Mouse (Mus musculus) forebrain, embryonic 15.5 days (tissue): ENCODE measurements around the gene Srsf2. TPM values are rescaled to one million over a fixed set of nuclear protein-coding genes. Genes with fewer than 3 reads are reported as not detected.
"Not testable (repeated sequence)": the region's sequence is repeated elsewhere in the genome, so short reads cannot be mapped to it uniquely, and the experiment has no call there.

Source experiments
- ATAC-seq: fragments of 200-750 bp; cut with Nextera tagmentation; replicated peaks from 2 replicates; pipeline ENCODE4 v1.8.0; 2017; ENCODE audit warnings: mild to moderate bottlenecking, moderate TSS enrichment, moderate library complexity
- H3K27ac ChIP-seq: fragments of 300-500 bp; sonication (generic); replicated peaks from 2 replicates; pipeline ENCODE4 v1.5.1; 2015; ENCODE audit warnings: mild to moderate bottlenecking, inconsistent platforms
- H3K27me3 ChIP-seq: fragments of 300-500 bp; sonication (generic); 2 replicates; pipeline ENCODE4 v1.6.1; 2015; ENCODE audit warnings: inconsistent platforms
- H3K36me3 ChIP-seq: fragments of 300-500 bp; sonication (generic); 2 replicates; pipeline ENCODE4 v1.6.1; 2015; ENCODE audit warnings: mild to moderate bottlenecking, inconsistent platforms
- H3K4me1 ChIP-seq: fragments of 300-500 bp; sonication (generic); 2 replicates; pipeline ENCODE4 v1.6.1; 2015; ENCODE audit warnings: inconsistent platforms
- H3K4me2 ChIP-seq: fragments of 300-500 bp; sonication (generic); replicated peaks from 2 replicates; pipeline ENCODE4 v1.6.1; 2015; ENCODE audit warnings: mild to moderate bottlenecking, inconsistent platforms
- H3K4me3 ChIP-seq: fragments of 300-500 bp; sonication (generic); 2 replicates; pipeline ENCODE4 v1.5.1; 2015; ENCODE audit warnings: mild to moderate bottlenecking, inconsistent platforms
- H3K9ac ChIP-seq: fragments of 300-500 bp; sonication (generic); replicated peaks from 2 replicates; pipeline ENCODE4 v1.6.1; 2015; ENCODE audit warnings: mild to moderate bottlenecking, inconsistent platforms
- H3K9me3 ChIP-seq: fragments of 300-500 bp; sonication (generic); 2 replicates; pipeline ENCODE4 v1.6.1; 2016; ENCODE audit warnings: inconsistent platforms
- WGBS: fragments of 180-500 bp; shearing (Covaris S2); methylation state at CpG from one replicate; pipeline ENCODE4 v1.1.7; 2015; ENCODE audit warnings: mixed read lengths; 5-methylcytosine and 5-hydroxymethylcytosine counted together
- polyA plus RNA-seq: library from polyadenylated mRNA; unstranded; fragments of >200 nt; fragmentation: Nextera tagmentation; extraction: Ambion mirVana; gene quantifications from 2 replicates; pipeline ENCODE4 v1.2.1, GENCODE M21; 2015

Srsf2 gene
- polyA plus RNA-seq, 1 experiment from 2014 or later: 680 TPM

GRCm38 (mm10) chr11:116839601-116840000 is 13.3 kb downstream of the Srsf2 start:
- no peak for ATAC-seq
- H3K4me3 ChIP-seq: no peak overlapping the region
- H3K4me2 ChIP-seq: no peak overlapping the region
- H3K36me3 ChIP-seq: peaks cover 65% of the 10 kb centered on the region
- H3K27ac ChIP-seq: no peak overlapping the region
- WGBS: 83% methylated on average over 7 of the region's 7 CpGs
- H3K9ac ChIP-seq: no peak overlapping the region; the same call in 1 of the 2 replicates
- peaks cover 43% of the 10 kb centered on the region for H3K4me1 ChIP-seq
- H3K27me3 ChIP-seq: no peaks in the 10 kb centered on the region
- H3K9me3 ChIP-seq: no peaks in the 10 kb centered on the region

DNA sequence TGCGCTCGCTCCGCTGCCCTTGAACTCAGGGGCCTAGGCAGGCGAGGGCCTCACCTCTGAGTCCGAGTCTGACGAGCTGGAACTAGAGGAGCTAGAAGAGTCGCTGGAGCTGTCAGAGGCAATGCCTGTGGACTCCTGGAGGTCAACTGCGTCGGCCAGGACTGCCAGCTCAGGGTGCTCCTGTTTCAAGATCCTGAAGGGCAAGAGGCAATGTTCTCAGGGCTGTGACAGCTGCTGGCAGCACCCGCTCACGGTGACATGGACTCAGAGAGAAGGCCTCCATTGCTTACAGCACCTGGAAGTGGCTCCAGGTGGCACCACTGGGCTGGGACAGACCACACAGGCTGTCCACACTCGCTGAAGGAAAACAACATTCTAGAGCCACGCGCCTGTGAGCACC is 14.0 kb downstream of the Srsf2 start:
- no peak overlapping the region for H3K4me2 ChIP-seq
- peaks cover 36% of the 10 kb centered on the region for H3K4me1 ChIP-seq
- no peaks in the 10 kb centered on the region for H3K27me3 ChIP-seq
- peaks cover 72% of the 10 kb centered on the region for H3K36me3 ChIP-seq
- no peaks in the 10 kb centered on the region for H3K9me3 ChIP-seq
- ATAC-seq: no peak
- no peak overlapping the region for H3K9ac ChIP-seq
- no peak overlapping the region for H3K27ac ChIP-seq
- H3K4me3 ChIP-seq: no peak overlapping the region
- WGBS: 91% methylated on average over 14 of the region's 14 CpGs

GRCm38 (mm10) chr11:116837441-116837840 is 15.5 kb downstream of the Srsf2 start:
- peaks cover 39% of the 10 kb centered on the region for H3K4me1 ChIP-seq
- no peak overlapping the region for H3K4me2 ChIP-seq
- no peak overlapping the region for H3K4me3 ChIP-seq
- ATAC-seq: no peak
- no peaks in the 10 kb centered on the region for H3K9me3 ChIP-seq
- peaks cover 74% of the 10 kb centered on the region for H3K36me3 ChIP-seq
- H3K27me3 ChIP-seq: no peaks in the 10 kb centered on the region
- whole genome bisulfite sequencing: 96% methylated on average over 10 of the region's 10 CpGs
- H3K27ac ChIP-seq: no peak overlapping the region
- H3K9ac ChIP-seq: no peak overlapping the region

GRCm38 (mm10) chr11:116836283-116836682 is 16.6 kb downstream of the Srsf2 start:
- H3K9me3 ChIP-seq: no peaks in the 10 kb centered on the region
- H3K4me3 ChIP-seq: no peak overlapping the region
- H3K4me2 ChIP-seq: no peak overlapping the region
- peaks cover 74% of the 10 kb centered on the region for H3K36me3 ChIP-seq
- WGBS: 92% methylated on average over 4 of the region's 4 CpGs
- H3K27me3 ChIP-seq: no peaks in the 10 kb centered on the region
- ATAC-seq: no peak
- H3K27ac ChIP-seq: no peak overlapping the region
- H3K4me1 ChIP-seq: peaks cover 30% of the 10 kb centered on the region
- no peak overlapping the region for H3K9ac ChIP-seq

GRCm38 (mm10) chr11:116834954-116835353 is 17.9 kb downstream of the Srsf2 start:
- Histone ChIP-seq H3K36me3 (peaks cover 62% of the 10 kb centered on the region), H3K9me3 (no peaks in the 10 kb centered on the region), H3K4me1 (peaks cover 16% of the 10 kb centered on the region), H3K4me2 (no peak overlapping the region), H3K27me3 (no peaks in the 10 kb centered on the region), H3K4me3 (no peak overlapping the region), H3K9ac (no peak overlapping the region), H3K27ac (no peak overlapping the region)
- no peak for ATAC-seq
- 94% methylated on average over 1 of the region's 1 CpGs for WGBS

- Histone ChIP-seq H3K9me3 (no peaks in the 10 kb centered on the region), H3K4me1 (peaks cover 21% of the 10 kb centered on the region), H3K4me3 (no peak overlapping the region), H3K27ac (no peak overlapping the region), H3K36me3 (peaks cover 36% of the 10 kb centered on the region), H3K27me3 (no peaks in the 10 kb centered on the region), H3K4me2 (no peak overlapping the region), H3K9ac (no peak overlapping the region)
- 27% methylated on average over 4 of the region's 4 CpGs for WGBS
- no peak for ATAC-seq
These were observed 20.7 kb downstream of the Srsf2 start for GRCm38 (mm10) chr11:116832172-116832685.

DNA sequence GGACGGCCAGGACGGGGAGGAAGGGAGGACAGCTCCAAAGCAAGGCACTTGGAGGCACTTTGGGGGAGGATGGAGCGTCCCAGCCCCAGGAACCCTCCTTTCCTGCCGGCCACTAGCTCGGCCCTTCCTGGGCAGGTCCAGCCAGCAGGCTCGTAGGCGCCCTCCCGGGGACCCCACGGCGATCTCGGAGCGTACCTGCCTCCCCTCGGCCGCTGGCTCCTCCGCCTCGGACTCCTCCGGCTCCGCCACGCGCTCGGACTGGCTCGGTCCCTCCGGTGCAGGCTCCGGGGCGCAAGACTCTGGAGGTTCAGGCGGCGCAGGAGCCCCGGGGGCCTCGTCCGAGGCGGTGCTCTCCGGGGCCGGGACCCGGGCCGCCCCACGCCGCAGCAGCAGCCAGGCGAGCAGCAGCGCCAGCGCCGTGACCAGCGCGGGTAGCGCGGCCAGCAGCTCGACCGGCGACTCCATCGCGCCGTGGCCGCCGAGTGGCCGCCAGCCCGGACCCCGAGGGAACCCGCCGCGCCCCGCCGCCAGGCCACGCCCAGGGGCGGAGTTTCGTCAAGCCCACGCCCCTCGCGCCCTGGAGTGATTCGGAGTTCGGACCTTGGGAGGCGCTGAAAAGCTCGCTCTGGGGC is 25.2 kb downstream of the Srsf2 start, which contains the start of gene Mxra7:
Mxra7 (minus strand) TSS at position 513 of the 632 bp plus-strand sequence.
- Histone ChIP-seq H3K4me1 (peaks cover 21% of the 10 kb centered on the region), H3K27me3 (no peaks in the 10 kb centered on the region), H3K4me3 (peak within 1 kb of the TSS; percentile 59), H3K27ac (0 out of 2 replicates have a peak within 1 kb of the TSS, but pooled peaks have one; percentile 36), H3K36me3 (no peaks in the 10 kb centered on the region), H3K9me3 (no peaks in the 10 kb centered on the region), H3K9ac (peak within 1 kb of the TSS; percentile 59), H3K4me2 (peak within 1 kb of the TSS; percentile 87)
- under 1% methylated on average over 68 of the region's 71 CpGs for WGBS
- peak; percentile 42 for ATAC-seq

DNA sequence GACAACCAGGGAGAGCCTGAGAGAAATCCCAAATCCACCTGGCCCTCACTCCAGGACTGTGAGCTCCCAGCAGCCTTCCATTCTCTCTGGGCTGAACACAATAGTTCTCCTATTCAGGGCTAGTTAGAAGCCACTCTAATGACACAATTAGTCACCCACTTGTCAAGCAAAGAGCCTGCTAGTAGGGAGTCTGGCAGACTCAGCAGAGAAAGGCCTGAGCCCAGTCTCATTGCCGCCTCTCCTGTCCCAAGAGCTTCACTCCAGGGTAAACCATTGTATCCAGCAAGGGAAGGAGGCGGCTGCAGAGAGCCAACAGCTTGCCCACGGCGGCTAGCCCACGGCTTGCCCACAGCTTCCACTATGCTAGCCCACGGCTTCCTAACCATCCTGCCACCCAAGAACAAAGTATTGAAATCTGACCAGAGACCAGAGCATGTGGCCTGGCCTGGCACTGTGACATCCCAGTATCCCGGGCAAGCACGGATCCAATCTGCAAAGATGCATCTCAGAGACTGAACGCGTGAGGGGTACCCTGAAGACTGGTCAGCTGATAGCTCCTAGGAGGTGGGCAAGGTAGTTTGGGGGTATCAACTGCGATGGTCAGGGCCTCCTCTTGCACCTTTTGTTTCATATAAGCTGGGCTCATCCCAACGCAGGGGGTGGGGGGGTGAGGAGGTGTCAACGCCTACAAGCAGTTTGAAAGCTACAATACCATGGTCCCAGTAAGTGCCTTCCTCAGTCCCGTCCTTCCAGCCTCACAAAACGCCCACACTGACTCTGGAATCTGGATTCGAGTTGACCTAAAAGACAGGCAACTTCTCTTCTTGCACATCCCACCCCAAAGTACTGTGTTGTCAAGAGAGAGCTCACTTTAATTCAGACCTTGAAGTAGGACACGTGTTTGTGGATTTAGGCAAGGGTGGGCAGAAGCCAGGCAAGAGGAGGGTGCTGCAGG is 26.1 kb downstream of the Srsf2 start:
- H3K27ac ChIP-seq: 0 out of 2 replicates have a peak overlapping the region, but pooled peaks have one; percentile 5
- ATAC-seq: no peak; the same call in 1 of the 2 replicates

GRCm38 (mm10) chr11:116825230-116825629 is 27.7 kb downstream of the Srsf2 start:
- Histone ChIP-seq H3K4me3 (no peak overlapping the region), H3K4me1 (peaks cover 21% of the 10 kb centered on the region), H3K27ac (no peak overlapping the region), H3K36me3 (no peaks in the 10 kb centered on the region), H3K9ac (no peak overlapping the region), H3K4me2 (no peak overlapping the region), H3K9me3 (no peaks in the 10 kb centered on the region), H3K27me3 (no peaks in the 10 kb centered on the region)
- WGBS: 57% methylated on average over 5 of the region's 5 CpGs
- ATAC-seq: no peak

More for the DNA sequence above, 26.1 kb downstream of the Srsf2 start:
- WGBS: 11% methylated on average over 17 of the region's 17 CpGs
- H3K36me3 ChIP-seq: no peaks in the 10 kb centered on the region
- H3K4me2 ChIP-seq: peak overlapping the region; percentile 87
- peak overlapping the region; percentile 59 for H3K9ac ChIP-seq
- peak overlapping the region; percentile 59 for H3K4me3 ChIP-seq
- H3K9me3 ChIP-seq: no peaks in the 10 kb centered on the region
- H3K27me3 ChIP-seq: no peaks in the 10 kb centered on the region
- peaks cover 17% of the 10 kb centered on the region for H3K4me1 ChIP-seq

- H3K9ac ChIP-seq, H3K27me3 ChIP-seq, H3K9me3 ChIP-seq, H3K36me3 ChIP-seq, H3K4me2 ChIP-seq, ATAC-seq, H3K27ac ChIP-seq, H3K4me3 ChIP-seq: not testable (repeated sequence)
- peaks cover 21% of the 10 kb centered on the region for H3K4me1 ChIP-seq
- 93% methylated on average over 10 of the region's 10 CpGs for WGBS
These were observed 29.0 kb downstream of the Srsf2 start for GRCm38 (mm10) chr11:116823885-116824284.

- no peak overlapping the region for H3K4me3 ChIP-seq
- no peak overlapping the region for H3K27ac ChIP-seq
- ATAC-seq: no peak
- no peaks in the 10 kb centered on the region for H3K36me3 ChIP-seq
- H3K4me1 ChIP-seq: peaks cover 19% of the 10 kb centered on the region
- no peak overlapping the region for H3K9ac ChIP-seq
- H3K4me2 ChIP-seq: no peak overlapping the region
- WGBS: 100% methylated on average over 2 of the region's 2 CpGs
- no peaks in the 10 kb centered on the region for H3K9me3 ChIP-seq
- no peaks in the 10 kb centered on the region for H3K27me3 ChIP-seq
These were observed 29.6 kb downstream of the Srsf2 start for GRCm38 (mm10) chr11:116823255-116823654.

GRCm38 (mm10) chr11:116822626-116823025 is 30.3 kb downstream of the Srsf2 start:
- no peak overlapping the region for H3K4me2 ChIP-seq
- no peak overlapping the region for H3K4me3 ChIP-seq
- ATAC-seq: no peak
- WGBS: 89% methylated on average over 10 of the region's 10 CpGs
- H3K4me1 ChIP-seq: peaks cover 13% of the 10 kb centered on the region
- H3K27me3 ChIP-seq: no peaks in the 10 kb centered on the region
- H3K9ac ChIP-seq: no peak overlapping the region
- H3K9me3 ChIP-seq: no peaks in the 10 kb centered on the region
- no peaks in the 10 kb centered on the region for H3K36me3 ChIP-seq
- no peak overlapping the region for H3K27ac ChIP-seq
